Mouse (Mus musculus) gonadal fat pad, adult 2 months (tissue): ENCODE results near the gene Cdca7l. TPM values are rescaled to one million over a fixed set of nuclear protein-coding genes. Genes with fewer than 3 reads are reported as not detected.
"Not testable (repeated sequence)": the region's sequence is repeated elsewhere in the genome, so short reads cannot be mapped to it uniquely, and the experiment has no call there.

Source experiments
- DNase-seq: peaks from one replicate; pipeline ENCODE4 v3.0.0-alpha.2; 2012; ENCODE audit warnings: low read depth
- polyA plus RNA-seq: library from polyadenylated mRNA; depleted of rRNA; stranded (reverse); fragments of >200 nt; gene quantifications from 2 replicates; pipeline ENCODE4 v1.2.3, GENCODE M21; 2012

Cdca7l gene
- polyA plus RNA-seq, 1 experiment = 5.3 TPM

- DNase-seq = no peak
Measured at GRCm38 (mm10) chr12:117861249-117861648, 57.2 kb downstream of the Cdca7l start.

DNA sequence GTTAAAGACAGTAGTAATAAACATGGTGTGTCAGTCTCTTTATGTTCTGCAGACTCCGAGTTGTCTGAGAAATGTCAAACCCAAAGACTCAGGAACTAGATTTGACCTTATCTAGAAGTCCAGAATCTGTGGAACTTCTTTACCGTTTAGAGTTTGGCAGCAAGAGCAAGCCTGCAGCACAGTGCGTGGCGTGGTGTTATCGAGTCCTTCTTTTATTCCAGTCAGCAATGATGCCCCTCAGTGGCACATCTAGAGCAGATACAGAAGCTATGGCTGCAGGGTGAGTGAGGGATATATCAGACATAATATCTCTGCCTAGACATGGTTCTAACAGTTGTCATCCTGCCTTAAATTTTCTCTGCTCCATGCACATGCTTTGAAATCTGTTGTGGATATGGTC lies 58.6 kb downstream of the Cdca7l start:
- no peak for DNase-seq

GRCm38 (mm10) chr12:117867708-117868564 lies 63.8 kb downstream of the Cdca7l start:
- DNase-seq = no peak

DNA sequence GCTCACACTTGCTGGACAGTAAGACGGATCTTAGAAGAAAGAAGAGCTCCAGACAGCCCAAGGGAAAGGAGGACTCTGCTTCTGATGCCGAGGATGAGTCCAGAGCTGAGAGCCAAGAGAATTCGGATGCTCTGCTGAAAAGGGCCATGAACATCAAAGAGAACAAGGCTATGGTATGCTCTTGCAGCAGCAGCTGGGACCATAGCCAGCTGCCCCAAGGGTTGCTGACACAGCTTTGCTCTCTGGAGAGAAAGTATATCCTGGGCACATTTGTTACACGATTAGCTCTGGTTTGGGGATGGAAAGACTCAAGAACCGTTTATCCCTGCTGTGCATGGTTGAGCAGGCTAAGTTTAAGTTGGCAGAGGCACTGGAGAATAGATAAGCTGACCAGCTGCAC lies 68.2 kb downstream of the Cdca7l start:
- DNase-seq = no peak

- no peak for DNase-seq
Measured at GRCm38 (mm10) chr12:117878341-117878740, 74.3 kb downstream of the Cdca7l start.

- DNase-seq = peak; percentile 65
Measured at GRCm38 (mm10) chr12:117884627-117885026, 80.5 kb downstream of the Cdca7l start.

GRCm38 (mm10) chr12:117887422-117887821 lies 83.3 kb downstream of the Cdca7l start:
- DNase-seq = no peak

DNA sequence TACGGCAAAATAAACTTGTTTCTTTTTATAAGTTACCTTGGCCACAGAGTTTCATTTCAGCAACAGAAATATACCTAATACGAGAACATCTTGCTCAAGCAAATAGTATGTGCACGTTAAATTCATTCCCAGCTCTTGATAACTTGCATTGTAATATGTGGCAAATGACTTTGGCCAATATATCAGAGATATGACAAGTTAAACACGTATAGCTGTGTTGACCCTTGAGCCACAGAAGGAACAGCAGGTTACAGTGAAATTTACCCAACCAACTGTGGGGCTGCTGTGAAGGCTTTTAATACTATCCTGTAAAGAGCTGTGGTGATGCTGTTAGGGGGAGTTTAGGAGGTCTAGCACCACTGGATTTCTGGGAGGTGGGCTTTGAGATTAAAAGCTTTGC lies 96.7 kb downstream of the Cdca7l start:
- not testable (repeated sequence) for DNase-seq

GRCm38 (mm10) chr12:117901352-117901751 lies 97.3 kb downstream of the Cdca7l start:
- not testable (repeated sequence) for DNase-seq

DNA sequence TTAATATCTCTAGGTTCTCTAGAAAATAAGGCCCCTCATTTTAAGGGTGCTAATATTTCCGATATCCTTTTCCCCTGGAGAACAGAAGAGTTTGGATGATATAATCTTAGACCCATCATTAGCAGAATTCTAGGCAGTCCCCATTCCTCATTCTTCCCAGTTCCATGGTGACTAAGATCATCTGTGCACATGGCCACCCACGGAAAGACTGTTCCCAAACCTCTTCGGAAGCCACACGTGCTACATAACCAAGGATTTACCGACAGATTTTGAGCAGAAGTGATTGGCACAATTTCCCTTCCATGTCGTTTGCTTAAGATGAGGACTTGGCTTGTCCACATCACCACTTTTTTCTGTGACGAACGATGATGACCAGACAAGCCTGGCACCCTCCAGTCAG lies 99.6 kb downstream of the Cdca7l start:
- DNase-seq = no peak

GRCm38 (mm10) chr12:117905232-117905840 lies 101.2 kb downstream of the Cdca7l start:
- not testable (repeated sequence) for DNase-seq

DNA sequence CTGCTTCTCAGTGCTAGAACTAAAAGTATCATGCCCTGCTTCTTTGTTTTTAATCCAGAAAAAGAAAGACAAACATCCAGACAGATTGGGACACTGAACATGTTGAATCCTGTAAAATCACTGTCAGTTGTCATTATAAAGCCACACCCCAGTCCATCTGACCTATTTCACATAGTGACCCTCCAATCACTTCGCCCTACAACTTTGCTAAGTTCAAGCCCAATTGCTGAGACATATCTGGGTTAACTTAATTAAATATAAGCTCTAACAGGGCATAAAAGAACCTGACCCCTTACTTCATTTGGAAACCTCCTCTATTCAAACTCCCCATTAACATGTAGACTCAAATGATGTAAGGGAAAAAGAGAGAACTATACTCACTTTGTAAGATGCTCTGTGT lies 107.3 kb downstream of the Cdca7l start:
- no peak for DNase-seq

DNA sequence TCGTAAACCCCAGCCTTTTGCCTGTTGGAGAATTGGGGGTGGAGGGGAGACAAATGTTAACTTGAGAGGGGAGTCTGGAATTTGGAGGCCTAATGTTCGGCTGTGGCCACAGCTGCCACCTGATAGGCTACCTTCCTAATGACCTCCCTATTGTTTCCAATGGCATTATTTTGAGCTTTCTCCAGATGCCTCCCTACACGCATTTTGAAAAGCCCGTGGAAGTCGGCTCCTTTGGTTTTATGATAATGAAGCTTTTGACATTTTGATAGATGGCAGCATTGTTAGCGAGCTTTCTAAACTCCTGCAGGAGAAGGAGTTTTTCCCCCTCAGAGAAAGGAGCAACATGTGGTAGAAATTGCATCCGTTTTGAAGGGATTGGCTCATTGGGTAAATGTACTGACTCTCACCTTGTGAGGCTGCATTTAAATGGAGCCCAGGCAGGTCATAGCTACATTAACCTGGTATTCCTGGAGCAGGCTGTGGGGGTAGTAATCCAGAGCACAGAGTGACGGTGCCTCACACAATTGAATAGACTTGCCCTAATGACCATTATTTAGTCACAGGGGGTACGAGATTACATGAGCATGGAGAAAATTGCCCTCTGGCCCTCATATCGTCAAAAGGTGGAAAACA lies 110.6 kb downstream of the Cdca7l start:
- DNase-seq = no peak

DNA sequence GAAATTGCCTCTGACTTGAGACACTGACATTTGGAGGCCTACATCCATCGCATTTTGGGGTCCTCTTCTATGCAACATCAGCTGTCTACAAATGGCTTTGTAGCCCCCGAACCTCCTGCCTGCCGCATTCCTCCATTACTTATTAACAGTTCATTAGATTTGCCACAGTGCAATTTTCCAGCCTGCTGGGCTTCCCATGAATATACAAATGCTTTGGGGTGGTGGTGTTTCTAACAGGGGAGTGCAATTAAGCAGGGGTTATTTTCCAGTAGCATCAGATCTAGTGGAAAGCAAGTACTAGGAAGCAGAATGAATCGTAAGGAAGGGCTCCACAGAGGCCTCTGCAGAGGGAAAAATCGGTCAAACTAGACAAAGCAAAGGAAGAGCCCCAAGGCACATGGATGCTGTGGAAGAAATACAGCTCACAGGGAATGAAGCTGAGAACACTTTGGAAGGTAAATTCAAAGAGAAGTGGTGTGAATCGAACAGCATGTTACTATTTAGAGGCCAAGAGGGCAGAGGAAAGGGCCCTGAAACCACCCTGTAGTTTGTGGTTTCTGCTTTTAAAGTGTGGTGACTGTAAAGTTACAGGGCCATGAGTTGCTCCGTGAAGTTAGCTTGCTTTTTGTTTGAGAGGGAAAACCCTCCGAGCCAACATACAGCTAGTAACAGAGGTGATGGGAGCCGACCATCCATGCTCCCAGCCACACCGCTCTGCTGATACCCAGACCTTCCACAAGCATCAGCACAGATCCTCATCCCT lies 111.9 kb downstream of the Cdca7l start:
- no peak for DNase-seq
